Mouse (Mus musculus): ENCODE results near the gene Bnip2.

- no peak for TF ChIP-seq CTCF (conservative IDR thresholded peaks at IDR 0.05; ENCODE audit: low read length)
- no peak for TF ChIP-seq NANOG (IDR thresholded peaks at IDR 0.05; ENCODE audit: borderline replicate concordance, low read length)
- TF ChIP-seq POU5F1 (IDR thresholded peaks at IDR 0.05; ENCODE audit: borderline replicate concordance, low read length): no peak
Measured at GRCm38 (mm10) chr9:70006984-70007383, 17.7 kb downstream of the Bnip2 start.
